Mouse (Mus musculus): ENCODE results near the gene Mfge8. TPM values are rescaled to one million over a fixed set of nuclear protein-coding genes. Genes with fewer than 3 reads are reported as not detected.

The Mfge8 gene
- total and polyA plus RNA-seq, 3 experiments, result 4.9 to 9.5 TPM; not detected in 1

DNA sequence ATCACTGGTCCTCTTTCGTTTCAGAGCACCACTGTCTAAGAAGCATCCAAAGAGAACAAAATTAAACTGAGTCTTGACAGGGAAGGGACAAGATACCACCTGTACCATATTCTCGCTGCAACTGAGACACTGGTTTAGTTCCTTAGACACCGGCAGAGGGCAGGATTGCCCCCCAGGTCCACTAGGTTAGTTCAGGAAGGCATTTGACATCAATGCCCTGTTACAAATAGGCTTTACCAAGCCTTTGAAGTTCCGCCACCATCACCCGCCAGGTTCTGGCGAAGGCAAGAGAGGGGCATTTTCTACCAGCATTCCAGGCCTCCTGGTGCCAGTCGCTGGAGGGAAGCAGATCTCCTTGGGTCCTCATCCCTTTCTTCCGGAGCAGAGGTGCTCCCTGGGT is 19.0 kb downstream of the Mfge8 start:
- no peak for TF ChIP-seq ETS1 (IDR thresholded peaks at IDR 0.05; ENCODE audit: low read depth, low read length)
- no peak for TF ChIP-seq POLR2AphosphoS5 (IDR thresholded peaks at IDR 0.05; ENCODE audit: borderline replicate concordance, low read depth, low read length)
- TF ChIP-seq MAZ (IDR thresholded peaks at IDR 0.05; ENCODE audit: low read depth, low read length), result no peak
- TF ChIP-seq HCFC1 (IDR thresholded peaks at IDR 0.05; ENCODE audit: low read depth, low read length), result no peak
- TF ChIP-seq BHLHE40 (IDR thresholded peaks at IDR 0.05; ENCODE audit: borderline replicate concordance, low read depth, low read length), result no peak
- no peak for TF ChIP-seq ZNF384 (IDR thresholded peaks at IDR 0.05; ENCODE audit: low read depth, low read length)
- no peak for TF ChIP-seq NRF1 (IDR thresholded peaks at IDR 0.05; ENCODE audit: insufficient read depth, low read depth, low read length, poor library complexity, severe bottlenecking)
- Histone ChIP-seq H3K9ac (ENCODE audit: control insufficient read depth, low read depth, low read length, poor library complexity, severe bottlenecking) (no peak overlapping the region), H3K27me3 (ENCODE audit: control insufficient read depth in 1 of 2, insufficient read depth in 2 of 2, low read length in 2 of 2) (no peaks in the 10 kb centered on the region), H3K9me3 (replicated peaks; ENCODE audit: insufficient read depth, low read length) (no peaks in the 10 kb centered on the region), H3K79me2 (ENCODE audit: control insufficient read depth, insufficient read depth, low read length, poor library complexity) (no peaks in the 10 kb centered on the region), H3K36me3 (ENCODE audit: control insufficient read depth in 1 of 2, insufficient read depth in 2 of 2, low read length in 2 of 2) (no peaks in the 10 kb centered on the region; a peak in 1 of 4 replicates), H3K4me1 (ENCODE audit: control insufficient read depth in 1 of 2, insufficient read depth in 2 of 2, low read length in 2 of 2) (peaks cover 0 to 4% of the 10 kb centered on the region in 2 experiments; a peak in 1 of 4 replicates), H3K27ac (ENCODE audit: control insufficient read depth, low read depth, low read length) (no peak overlapping the region), H3K4me3 (ENCODE audit: control insufficient read depth in 1 of 2, insufficient read depth in 1 of 2, low read depth in 2 of 2, low read length in 2 of 2) (no peak overlapping the region)
- no peak for DNase-seq (ENCODE audit: low read depth, low spot score)

DNA sequence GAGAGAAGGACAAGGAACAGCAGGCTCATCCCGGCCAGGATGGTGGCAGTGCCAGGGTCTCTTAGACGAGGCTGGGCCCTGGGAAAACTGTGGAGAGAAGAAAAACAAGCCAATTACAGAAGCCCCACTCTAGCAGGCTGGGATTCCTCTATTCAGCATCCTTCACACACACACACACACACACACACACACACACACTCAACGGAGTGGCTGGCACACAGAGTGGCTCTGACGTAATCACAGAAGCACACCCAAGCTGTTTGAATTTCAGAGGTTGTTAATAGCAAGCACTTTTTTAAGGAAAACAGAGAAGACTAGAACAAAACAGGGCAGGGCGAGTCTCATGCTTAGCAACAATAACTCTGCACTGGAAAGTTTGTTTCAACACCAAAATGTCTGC is 25.4 kb downstream of the Mfge8 start:
- H3K27me3 ChIP-seq (ENCODE audit: control insufficient read depth in 1 of 2, insufficient read depth in 2 of 2, low read length in 2 of 2), result no peaks in the 10 kb centered on the region
- no peaks in the 10 kb centered on the region for H3K36me3 ChIP-seq (ENCODE audit: control insufficient read depth in 1 of 2, insufficient read depth in 2 of 2, low read length in 2 of 2)
- TF ChIP-seq SMC3 (IDR thresholded peaks at IDR 0.05; ENCODE audit: low read depth, low read length) (no peak), KAT2A (conservative IDR thresholded peaks at IDR 0.05; ENCODE audit: low read depth, low read length) (no peak), USF1 (IDR thresholded peaks at IDR 0.05; ENCODE audit: low read depth, low read length) (no peak), SIN3A (IDR thresholded peaks at IDR 0.05; ENCODE audit: low read length) (no peak), TBP (IDR thresholded peaks at IDR 0.05; ENCODE audit: low read depth, low read length) (no peak), ZKSCAN1 (IDR thresholded peaks at IDR 0.05; ENCODE audit: low read depth, low read length) (no peak), GABPA (IDR thresholded peaks at IDR 0.05; ENCODE audit: low read depth, low read length) (no peak), MAX (IDR thresholded peaks at IDR 0.05; ENCODE audit: low read length) (no peak), MEF2A (IDR thresholded peaks at IDR 0.05; ENCODE audit: extremely low read depth, insufficient replicate concordance, low read depth, low read length, poor library complexity, severe bottlenecking) (no peak), USF2 (IDR thresholded peaks at IDR 0.05; ENCODE audit: borderline replicate concordance in 1 of 2, insufficient read depth in 1 of 2, low read depth in 1 of 2, low read length in 2 of 2) (no peak), ETS1 (IDR thresholded peaks at IDR 0.05; ENCODE audit: low read depth, low read length) (no peak), GATA1 (IDR thresholded peaks at IDR 0.05; ENCODE audit: low read depth, low read length) (no peak), MAFK (IDR thresholded peaks at IDR 0.05; ENCODE audit: borderline replicate concordance, low read depth, low read length) (no peak), BHLHE40 (IDR thresholded peaks at IDR 0.05; ENCODE audit: borderline replicate concordance, low read depth, low read length) (no peak), POLR2AphosphoS5 (IDR thresholded peaks at IDR 0.05; ENCODE audit: borderline replicate concordance, low read depth, low read length) (no peak), TAL1 (IDR thresholded peaks at IDR 0.05; ENCODE audit: low read length) (no peak), HCFC1 (IDR thresholded peaks at IDR 0.05; ENCODE audit: low read depth, low read length) (no peak), ZMIZ1 (IDR thresholded peaks at IDR 0.05; ENCODE audit: low read depth, low read length) (no peak)
- H3K9ac ChIP-seq (ENCODE audit: control insufficient read depth, low read depth, low read length, poor library complexity, severe bottlenecking), result no peak overlapping the region
- H3K4me1 ChIP-seq (ENCODE audit: control insufficient read depth in 1 of 2, insufficient read depth in 2 of 2, low read length in 2 of 2), result peaks cover 0 to under 1% of the 10 kb centered on the region in 2 experiments; a peak in 1 of 4 replicates
- no peak overlapping the region for H3K27ac ChIP-seq (ENCODE audit: control insufficient read depth, low read depth, low read length)
- no peaks in the 10 kb centered on the region for H3K79me2 ChIP-seq (ENCODE audit: control insufficient read depth, insufficient read depth, low read length, poor library complexity)
- H3K9me3 ChIP-seq (replicated peaks; ENCODE audit: insufficient read depth, low read length), result no peaks in the 10 kb centered on the region
- no peak overlapping the region for H3K4me3 ChIP-seq (ENCODE audit: control insufficient read depth in 1 of 2, insufficient read depth in 1 of 2, low read depth in 2 of 2, low read length in 2 of 2)
- DNase-seq (ENCODE audit: low read depth, low spot score), result no peak

Data from MEL (cell line).